Mouse (Mus musculus): Measurements from ENCODE around the gene Pum3.

DNA sequence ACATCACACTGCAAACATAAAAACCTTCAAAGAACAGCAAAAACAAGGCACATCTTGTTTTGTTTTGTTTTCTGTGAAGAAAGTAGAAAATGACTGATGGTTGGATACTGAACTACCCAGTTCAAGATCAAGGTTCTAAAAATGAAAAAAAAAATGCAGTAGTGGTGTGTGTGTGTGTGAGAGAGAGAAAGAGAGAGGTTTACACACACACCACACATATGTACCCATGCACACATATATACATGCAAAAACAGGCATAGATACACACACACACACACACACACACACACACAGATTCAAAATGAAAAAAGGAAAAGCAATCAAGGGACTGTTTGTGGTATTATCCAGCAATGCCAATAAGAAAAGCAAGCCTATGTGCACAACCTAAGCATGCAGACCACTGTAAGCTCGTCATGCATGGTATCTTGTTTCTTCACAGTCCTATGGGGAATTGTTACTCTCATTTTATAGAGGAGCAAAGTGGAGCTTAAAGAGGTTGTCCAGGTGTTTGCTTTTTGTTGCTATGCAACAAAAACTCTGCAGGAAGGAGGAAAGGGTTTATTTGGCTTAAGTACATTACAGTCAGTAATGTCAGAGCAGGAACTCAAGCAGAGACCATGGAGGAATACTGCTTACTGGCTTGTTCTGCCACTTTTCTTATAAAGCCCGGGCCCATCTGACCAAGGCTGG is 49.8 kb downstream of the Pum3 start:
- TF ChIP-seq ZC3H11A (IDR thresholded peaks at IDR 0.05; ENCODE audit: borderline replicate concordance, low read depth, low read length) (no peak), MAFK (IDR thresholded peaks at IDR 0.05; ENCODE audit: insufficient read depth, low read depth, low read length) (no peak), HCFC1 (IDR thresholded peaks at IDR 0.05; ENCODE audit: borderline replicate concordance, insufficient read depth, low read length) (no peak)
